Mouse (Mus musculus) adrenal gland, adult 18-20 months (tissue): Measurements from ENCODE around the gene Lman1l. TPM values are rescaled to one million over a fixed set of nuclear protein-coding genes. Genes with fewer than 3 reads are reported as not detected.

Experiments used
- DNase-seq, 2 experiments: peaks; one replicate each; pipeline ENCODE4 v3.0.0; 2021 to 2022; ENCODE audit warnings: low spot score in 2 of 2
- total RNA-seq, 2 experiments: library from RNA; stranded (reverse); gene quantifications; 1 replicate in 1 of 2; 2 replicates in 1 of 2; pipeline ENCODE4 v1.2.3; 2021

Gene Lman1l
- total RNA-seq, 2 experiments from 2014 or later: not detected

DNA sequence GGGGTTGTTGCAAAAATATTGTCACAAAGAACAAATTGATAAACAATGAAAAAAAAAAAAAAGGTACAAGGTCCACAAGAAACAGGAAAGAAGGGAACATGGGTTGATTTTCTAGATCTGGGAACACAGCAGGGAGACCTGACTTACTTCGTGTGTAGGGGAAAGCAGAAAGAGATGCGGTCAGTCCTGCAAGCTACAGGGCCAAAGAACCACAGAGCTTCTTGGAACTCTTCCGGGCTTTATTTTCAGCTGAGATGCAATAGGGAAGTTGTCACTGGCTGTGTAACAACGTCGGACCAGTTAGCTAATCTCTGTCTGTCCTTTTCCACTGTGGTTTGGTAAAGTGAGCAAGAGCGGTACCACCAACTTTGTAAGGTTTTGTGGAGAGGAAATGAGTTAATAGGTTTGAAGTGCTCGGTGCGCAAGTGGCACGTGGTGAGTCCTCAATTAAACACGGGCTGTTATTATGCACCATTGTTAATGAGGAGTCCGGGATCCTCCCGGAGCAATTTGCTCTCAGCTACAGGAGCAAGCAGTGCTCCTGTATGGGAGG, 26.1 kb upstream of the Lman1l start:
- no peak for DNase-seq

DNA sequence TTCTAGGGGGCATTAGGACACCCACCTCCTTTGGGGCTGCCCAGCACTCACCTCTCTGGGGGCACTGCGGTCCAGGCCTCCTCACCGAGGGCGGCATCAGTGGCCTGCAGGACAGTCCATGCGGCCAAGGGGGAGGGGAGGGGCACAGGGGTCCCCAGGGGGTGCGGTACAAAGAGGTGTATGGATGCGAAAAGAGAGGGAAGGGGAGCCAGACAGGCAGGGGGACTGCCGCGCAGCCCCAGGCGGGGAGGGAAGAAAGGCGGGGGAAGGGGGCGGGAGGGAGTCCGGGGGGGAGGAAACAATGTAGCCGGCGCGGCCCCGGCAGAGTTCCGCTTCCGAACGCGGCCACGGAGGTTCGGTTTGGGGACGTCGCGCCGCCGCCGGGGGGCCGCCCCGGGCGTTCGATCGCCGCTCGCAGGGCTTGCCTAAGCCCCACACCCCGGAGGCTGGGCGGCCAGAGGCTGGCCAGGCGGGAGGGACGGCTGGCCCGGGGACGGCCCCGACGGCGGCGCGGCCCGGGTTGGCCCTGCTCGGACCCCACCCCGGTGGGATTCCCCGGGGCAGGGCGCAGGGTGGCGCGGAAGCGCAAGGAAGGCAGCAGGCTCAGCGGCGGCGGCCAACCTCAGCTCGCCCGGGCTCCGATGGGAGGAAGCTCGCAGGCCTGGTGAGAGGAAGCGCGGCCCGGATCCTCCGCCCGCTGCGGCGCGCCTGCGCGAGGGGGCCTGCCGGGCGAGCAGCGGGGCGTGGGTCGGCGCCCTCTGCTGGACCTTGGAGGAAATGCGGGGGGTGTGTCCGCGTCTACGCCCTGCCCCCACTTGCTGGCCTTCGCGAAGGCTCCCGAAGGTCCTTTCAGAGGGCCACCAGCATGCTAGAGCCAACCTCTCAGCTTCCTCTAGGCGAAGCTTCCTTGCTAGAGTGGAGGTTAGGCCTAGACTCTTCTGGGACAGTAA, 24.6 kb upstream of the Lman1l start:
- peak; percentile 97 to 98 for DNase-seq

DNA sequence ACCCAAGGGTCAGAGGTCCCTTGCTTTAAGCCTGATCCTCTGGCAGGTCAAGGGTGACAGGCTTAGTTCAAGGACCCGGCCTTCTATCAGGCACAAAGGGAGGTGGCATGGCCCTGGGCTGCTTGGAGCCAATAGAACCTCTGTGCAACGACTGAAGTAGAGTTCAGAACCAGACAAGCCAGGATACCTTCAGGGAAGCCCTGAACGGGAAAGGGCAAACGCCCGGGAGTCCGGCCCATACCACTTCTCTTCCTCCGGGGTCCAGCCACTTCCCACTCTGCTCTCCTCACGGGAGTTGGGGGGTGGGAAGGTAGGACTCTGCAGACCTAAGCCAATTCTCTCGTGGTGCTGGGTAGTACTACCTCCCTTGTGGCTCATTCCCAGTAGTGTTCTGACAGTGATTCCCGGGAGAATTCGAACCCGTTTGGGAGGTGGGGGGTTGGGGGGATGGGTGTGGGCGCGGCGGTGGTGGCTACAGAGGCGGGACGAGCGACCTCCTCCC, 23.9 kb upstream of the Lman1l start:
- no peak for DNase-seq

DNA sequence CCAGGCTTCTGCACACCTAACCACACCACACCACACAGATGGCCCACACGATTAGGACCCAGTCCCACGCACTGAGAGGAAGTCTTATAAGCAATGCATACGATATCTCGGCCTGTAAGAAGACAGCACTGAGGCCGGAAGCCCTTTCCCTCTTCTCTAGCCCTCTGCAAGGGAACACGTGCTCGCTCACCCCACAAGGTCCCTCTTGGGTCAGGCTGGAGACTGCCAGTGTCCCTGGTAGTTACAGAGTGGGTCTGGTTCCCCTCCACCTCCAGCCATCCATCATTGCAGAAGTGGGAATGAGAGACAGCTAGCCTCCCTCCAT, 23.2 kb upstream of the Lman1l start:
- DNase-seq: no peak

DNA sequence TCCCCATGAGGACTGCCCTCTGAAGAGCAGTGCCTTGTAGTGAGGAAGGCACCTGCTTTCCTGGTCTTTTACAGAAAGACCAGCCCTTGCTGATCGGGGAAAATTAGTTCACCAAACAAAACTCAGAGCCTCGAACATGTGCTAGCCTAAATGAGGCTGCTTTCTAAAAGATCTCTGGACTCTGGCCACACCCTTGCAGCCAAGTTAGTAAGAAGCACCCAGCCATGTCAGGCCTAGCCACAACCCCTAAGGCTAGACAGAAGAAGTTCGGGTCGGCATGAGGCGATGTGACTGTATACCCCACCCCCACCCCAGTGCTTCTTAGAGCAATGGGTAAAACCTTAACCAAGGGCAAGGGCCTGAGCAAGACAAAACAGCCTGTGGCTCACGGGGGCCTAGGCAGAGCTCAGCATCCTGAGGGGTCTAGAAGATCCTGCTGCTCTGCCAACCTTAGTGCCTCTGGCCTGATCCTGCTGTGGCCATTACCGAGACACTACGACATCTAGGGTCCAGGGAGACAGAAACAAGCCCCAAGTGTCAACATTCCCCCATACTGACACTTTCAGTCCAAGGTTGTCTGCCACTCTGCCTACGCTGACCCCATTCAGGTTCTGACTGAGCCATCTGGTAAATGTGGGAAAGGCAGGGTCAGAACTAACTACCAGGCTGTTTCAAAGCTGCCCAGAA, 22.7 kb upstream of the Lman1l start:
- no peak for DNase-seq

DNA sequence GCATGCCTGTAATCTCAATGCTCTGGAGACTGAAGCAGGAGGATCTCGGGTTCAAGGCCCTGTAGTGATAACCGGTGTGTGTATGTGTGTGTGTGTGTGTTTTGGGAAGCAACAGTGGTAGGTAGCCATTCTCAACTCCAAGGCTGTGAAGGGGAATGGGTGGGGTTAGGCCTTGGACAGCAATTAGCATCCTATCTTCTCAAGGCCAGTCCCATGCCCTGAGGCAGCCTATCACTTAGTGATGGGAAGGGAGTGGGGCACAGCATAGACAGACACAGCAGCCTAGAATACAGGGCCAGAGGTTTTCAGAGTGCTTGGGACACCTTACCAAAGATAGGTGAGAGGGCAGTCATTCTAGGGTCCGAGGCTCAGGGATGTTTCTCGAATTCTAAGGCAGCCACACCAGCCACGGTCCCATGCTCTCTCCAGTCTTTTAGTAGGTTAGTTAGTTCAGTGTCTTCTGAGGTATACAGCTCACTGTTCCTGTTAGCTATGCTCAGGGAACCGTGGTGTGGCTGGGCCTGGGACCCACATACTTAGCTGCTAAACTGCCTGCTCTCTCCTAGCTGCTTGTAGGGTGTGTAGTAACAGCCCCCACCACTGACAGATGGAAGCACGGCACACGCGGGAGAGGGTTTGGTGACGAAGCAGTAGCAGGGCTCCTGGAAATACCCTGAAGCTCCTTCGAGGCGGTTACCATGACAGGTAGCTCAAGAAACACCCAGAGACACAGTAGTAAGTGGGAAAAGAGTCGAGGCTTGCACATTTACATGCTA, 21.4 kb upstream of the Lman1l start:
- no peak for DNase-seq

DNA sequence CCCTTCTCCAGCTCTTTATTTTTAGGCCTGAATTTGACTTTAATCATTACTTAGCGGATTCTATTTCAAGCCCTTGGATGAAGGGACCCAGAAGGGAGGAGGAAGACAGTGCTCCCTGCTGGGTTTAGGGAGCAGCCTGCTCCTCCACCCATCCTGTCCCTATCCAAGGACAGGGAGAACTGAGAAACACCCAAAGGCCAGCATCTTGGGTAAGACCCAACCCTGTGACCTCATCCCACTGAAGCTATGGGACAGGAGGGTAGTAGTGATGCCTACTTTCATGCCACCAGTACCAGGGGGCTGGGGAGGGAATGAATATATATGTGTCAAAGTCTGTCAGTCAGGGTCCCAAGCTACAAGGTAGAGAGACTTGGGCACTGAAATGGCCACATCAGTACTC, 20.4 kb upstream of the Lman1l start:
- no peak for DNase-seq

DNA sequence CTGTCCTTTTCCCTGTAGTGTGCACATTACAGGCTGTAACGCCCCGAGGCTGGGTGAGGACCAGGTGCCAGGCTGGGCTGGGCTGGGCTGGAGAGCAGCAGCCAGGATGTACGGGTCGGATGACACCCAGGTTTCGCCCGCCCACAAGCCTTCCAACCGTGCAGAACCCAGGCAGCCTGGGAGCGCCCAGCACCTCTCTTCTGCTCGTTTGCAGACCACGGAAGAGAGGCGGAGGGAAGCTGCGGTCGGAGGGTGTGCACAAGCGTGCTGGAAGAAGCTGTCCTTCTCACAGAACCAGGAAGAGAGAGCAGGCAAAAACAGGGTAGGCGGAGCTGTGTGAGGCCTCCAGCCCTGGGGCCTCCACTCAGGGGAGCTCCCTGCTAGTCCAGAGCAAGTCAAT, 19.8 kb upstream of the Lman1l start:
- no peak for DNase-seq

DNA sequence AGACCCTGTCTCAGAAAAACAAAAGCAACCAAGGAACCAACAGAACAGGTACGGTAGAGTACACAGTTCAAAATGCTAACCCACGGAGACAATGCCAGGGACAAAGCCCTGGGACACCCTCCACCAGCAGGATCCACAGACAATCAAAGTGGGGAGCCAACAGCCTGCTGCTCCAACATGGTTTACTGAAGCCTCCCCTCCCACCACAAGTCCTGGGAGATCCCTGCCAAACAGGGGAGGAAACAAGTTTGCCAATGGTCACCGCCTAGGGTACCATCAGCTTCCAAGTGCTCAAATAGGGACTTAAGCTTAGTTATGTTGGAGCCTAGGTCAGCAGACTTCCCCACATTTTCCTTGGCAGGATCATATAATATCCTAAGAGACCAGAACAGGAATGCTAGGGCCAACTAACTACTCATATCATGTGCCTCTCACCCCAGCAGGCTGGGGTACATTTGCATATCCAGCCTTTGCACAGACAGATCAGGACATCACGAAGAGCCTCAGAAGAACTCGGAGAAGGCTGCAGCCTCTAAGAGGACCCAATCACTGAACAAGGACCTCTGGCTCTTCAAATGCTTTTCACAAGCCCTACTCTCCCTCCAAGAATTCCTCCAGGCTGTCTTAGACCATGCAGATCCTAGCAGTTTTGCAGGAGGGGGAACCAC, 19.2 kb upstream of the Lman1l start:
- no peak for DNase-seq

DNA sequence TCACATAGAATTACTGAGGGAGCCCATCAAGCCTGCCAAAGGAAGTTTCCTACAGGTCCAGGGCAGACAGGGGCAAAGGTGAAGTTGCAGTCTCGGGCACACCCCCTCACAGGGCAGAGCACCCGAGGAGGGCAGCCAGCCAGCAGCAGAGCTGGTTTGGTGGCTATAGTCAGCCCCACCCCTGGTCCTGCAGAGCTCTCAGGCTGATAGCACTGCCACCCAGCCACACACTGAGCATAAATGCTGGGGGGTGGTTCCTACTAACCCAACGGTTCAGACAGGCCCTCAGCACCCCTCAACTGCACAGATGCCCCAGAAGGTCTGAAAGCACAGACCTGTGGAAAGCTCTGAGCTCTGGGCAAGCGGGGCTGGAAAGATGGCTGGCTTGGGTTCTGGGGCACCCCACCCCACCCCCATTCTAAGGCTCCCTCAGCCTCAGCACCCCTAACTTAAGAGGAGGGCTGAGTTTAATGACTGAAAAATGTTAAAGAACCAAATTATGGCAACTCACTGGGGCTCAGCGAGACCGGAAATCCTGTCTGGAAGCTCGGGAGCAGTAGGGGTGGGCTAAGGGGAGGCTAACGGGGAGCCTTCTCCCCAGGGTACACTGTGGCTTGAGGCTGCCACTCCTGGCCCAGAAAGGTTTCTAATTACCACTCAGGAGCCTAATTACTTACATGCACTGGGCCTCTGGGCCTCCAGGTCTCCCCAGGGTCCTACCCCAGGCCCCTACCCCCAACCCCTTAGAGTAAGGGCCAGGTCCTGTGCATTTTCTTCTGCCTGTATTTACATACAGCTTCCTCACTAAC, 18.3 kb upstream of the Lman1l start:
- no peak for DNase-seq

DNA sequence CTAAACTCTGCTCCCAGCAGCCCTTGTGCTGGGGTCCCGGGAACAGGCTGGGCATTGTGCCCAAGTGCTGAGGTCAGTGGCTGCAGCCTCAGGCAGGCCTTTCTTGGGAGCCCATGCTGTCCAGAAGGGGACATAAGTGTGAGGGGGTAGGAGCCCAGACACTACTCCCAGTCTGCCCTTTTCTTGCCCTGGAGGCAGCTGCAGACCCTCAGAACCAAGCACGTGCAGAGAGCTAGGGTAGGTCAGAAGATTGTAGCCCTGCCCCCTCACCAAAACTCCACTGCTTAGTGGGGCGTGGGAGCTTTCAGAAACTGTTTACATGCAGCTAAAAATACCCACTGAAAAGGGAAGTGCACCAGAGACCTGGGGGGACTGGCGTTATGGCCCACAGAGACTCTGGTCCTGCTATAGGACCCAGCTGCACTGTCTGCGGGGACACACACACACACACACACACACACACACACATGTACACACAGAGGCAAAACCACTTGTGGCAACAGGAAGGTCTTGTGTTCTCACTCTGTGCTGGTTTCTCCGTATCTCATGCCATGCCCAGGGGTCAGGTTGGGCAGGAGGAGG, 17.3 kb upstream of the Lman1l start:
- DNase-seq: peak in 1 of 2 experiments; percentile 56

DNA sequence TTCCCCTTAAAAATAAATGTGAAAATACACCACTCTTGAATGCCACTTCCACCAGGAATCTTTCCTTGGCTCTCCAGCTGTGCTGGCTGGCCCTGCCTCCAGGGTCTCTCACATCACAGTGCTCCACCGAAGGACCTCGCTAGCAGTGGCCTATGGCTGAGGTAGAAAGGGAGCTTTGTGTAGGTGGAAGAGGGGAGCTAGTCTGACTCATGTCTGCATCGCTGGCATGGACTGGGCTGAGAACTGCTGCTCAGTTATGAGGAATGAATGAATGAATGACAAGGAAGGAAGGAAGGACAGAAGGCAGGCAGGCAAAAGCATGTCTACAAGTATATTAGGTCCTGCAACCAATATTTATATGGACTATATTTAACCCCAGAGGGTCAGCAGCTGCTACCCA, 16.7 kb upstream of the Lman1l start:
- DNase-seq: no peak

DNA sequence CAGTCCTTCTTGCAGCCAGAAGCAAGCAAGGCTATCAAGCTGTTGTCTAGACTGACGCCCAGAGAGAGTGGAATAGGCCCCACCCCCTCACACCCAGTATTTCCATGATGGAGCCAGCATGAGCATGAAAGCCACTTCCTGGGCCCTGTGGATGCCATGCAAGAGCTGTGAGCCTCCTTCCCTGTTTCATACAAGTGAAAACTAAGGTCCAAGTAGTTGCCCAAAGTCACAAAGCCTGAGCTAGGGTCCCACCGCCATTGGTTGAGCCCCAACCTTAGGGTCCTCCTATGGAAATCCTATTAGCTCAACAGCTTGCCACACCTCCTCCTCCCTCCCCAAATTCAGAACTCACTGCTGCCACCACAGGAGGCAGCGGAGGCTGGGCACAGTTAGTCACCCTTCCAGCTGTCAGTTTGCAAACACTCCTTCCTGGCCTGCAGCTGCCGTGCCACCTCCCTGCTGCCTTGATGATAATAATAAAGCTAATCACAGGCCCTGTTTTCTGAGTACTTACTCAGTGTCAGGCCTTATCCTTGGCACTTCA, 13.0 kb upstream of the Lman1l start:
- no peak for DNase-seq

DNA sequence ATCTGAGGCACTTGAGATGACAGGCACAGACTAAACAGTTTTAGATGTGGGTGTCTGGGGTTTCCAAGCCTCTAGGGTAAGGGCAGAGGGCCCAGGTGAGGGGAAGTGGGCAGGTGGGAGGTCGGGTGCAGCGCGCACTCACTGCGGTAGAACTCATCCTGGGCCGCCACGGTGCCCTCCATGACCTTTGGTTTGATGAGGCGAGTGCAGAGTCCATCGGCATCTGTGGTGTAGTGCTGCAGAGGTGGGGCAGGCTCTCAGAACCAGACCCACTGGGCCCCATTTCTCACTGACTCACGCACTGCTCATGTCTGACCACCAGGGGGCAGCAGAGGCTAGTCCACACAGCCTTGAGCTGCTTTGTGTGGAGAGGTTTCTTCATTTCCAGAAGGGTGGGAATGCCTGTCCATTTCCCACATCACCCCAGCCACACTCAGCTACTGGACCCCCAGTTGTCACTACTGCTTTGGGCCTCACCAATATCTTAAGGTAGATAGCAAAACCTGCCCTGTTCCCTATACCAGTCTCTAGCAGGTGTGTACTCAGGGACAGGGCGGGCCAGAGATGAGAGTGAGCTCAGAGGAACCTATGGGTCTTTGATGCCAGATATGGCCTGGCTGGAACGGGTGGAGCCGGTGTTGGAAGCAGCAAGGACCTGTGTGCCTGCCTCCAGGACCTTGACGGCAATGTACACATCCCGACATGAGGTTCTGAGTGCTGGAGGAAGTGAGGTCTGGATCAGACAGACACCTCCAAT, 8.7 kb upstream of the Lman1l start:
- DNase-seq: peak; percentile 82 to 87

DNA sequence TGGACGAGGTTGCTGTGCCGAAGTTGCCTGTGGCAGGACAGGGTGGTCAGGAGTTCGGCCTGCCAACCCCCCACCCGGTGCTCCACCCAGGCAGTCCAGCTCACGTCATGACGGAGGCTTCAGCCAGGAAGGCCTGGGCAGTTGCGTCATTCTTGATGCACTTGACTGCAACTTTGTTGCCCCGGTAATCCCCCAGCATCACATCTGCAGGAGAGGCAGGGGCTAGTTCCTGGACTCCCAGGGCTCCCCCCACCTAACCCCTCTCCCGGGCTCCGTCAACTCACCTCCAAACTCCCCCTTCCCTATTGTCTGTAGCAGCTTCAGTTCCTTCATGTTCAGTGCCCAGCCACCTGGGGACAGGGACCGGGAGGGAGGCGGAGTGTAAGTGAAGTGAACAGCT, 8.1 kb upstream of the Lman1l start:
- DNase-seq: no peak

DNA sequence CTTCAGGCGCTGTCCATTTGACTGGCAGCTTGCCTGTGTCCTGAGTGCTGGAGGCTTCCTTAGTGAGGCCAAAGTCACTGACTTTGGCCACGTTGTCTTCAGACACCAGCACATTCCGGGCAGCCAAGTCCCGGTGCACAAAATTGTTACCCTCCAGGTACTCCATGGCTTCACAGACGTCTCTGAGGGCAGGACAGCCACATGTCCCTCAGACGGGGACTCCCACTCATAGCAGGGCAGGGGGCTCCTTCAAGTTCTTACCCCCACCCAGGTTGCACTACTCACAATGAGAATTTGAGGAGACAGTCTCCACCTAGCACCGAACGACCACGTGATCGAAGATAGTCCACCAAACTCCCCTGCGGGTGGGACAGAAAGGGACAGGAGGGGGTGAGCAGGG, 7.3 kb upstream of the Lman1l start:
- DNase-seq: no peak

DNA sequence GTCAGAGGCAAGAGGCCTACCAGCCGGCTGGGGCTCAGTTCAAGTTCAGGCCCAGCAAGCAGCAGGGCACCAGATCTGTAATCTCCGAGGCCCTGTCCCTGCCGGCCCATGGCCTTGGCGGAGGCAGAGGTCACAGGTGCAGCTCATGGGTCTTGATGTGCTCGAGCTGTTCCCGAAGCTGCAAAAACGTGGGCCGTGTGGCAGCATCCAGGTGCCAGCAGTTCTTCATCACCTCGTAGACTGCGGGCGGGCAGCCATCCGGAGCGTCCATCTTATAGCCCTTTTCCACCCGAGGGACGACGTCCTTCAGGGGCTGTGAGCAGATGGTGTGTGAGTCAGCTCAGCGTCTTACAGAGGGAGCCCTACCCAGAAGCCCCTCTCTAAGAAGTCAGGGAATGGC, 6.6 kb upstream of the Lman1l start:
- no peak for DNase-seq

DNA sequence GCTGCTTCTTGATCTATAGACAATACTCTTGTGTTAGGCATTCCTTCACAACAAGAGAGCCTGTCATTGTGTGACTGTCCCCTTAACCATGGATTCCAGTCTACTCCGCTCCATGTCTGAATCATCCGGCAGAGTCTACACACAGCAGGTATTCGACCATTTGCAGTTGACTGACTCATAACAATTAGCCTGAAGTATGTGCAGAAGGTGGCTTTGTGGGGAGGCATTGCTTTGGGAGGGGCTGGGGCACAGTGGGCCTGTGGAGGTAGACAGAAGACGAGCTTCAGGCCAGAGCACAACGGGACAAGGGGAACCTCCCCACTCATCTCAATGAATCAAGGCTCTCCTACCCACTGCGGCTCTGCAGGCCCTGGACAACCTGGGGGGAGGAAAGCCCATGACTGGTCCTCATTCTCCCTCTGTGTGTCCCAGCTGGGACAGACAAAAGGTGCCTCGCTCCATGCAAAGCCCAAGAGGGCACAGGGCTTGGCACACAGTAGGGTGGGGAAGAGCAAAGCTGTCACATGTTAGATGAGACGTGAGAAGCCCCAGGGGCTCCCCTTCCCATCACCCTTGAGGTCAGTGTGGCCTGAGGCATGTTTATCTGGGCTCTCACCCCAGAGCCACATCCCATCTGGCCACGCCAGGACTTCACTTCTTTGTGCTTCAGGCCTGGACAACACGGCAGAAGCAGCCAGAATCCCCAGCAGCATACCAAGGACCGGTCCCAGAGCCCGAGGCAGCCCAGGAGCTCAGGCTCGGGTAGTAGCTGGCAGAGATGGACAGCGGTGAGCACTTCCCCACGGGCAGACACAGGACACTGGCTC, 5.3 kb upstream of the Lman1l start:
- no peak for DNase-seq
